Mouse (Mus musculus) limb, embryonic 12.5 days (tissue): Measurements from ENCODE around the gene Gnao1. TPM values are rescaled to one million over a fixed set of nuclear protein-coding genes. Genes with fewer than 3 reads are reported as not detected.

ENCODE experiments used
- ATAC-seq: fragments of 200-750 bp; cut with Nextera tagmentation; 2 replicates; pipeline ENCODE4 v1.8.0; 2017; ENCODE audit warnings: low read depth, moderate TSS enrichment; ENCODE audit not compliant: insufficient number of reproducible peaks, insufficient read depth, low FRiP score, low TSS enrichment
- H3K27ac ChIP-seq: fragments of 300-500 bp; sonication (generic); 2 replicates; pipeline ENCODE4 v1.5.1; 2016; ENCODE audit warnings: mild to moderate bottlenecking, moderate library complexity
- H3K27me3 ChIP-seq: fragments of 300-500 bp; sonication (generic); 2 replicates; pipeline ENCODE4 v1.6.1; 2016; ENCODE audit warnings: mild to moderate bottlenecking, moderate library complexity
- H3K36me3 ChIP-seq: fragments of 300-500 bp; sonication (generic); 2 replicates; pipeline ENCODE4 v1.6.1; 2016; ENCODE audit warnings: mild to moderate bottlenecking, moderate library complexity
- H3K4me1 ChIP-seq: fragments of 300-500 bp; sonication (generic); replicated peaks from 2 replicates; pipeline ENCODE4 v1.6.1; 2016
- H3K4me2 ChIP-seq: fragments of 300-500 bp; sonication (generic); 2 replicates; pipeline ENCODE4 v1.6.1; 2016; ENCODE audit warnings: mild to moderate bottlenecking, moderate library complexity
- H3K4me3 ChIP-seq: fragments of 300-500 bp; sonication (generic); replicated peaks from 2 replicates; pipeline ENCODE4 v1.5.1; 2016; ENCODE audit warnings: mild to moderate bottlenecking
- H3K9ac ChIP-seq: fragments of 300-500 bp; sonication (generic); replicated peaks from 2 replicates; pipeline ENCODE4 v1.6.1; 2016; ENCODE audit warnings: mild to moderate bottlenecking, moderate library complexity
- H3K9me3 ChIP-seq: fragments of 300-500 bp; sonication (generic); 2 replicates; pipeline ENCODE4 v1.6.1; 2016; ENCODE audit warnings: mild to moderate bottlenecking, moderate library complexity
- WGBS: fragments of 180-500 bp; shearing (Covaris S2); methylation state at CpG from one replicate; pipeline ENCODE4 v1.1.7; 2016; 5-methylcytosine and 5-hydroxymethylcytosine counted together
- polyA plus RNA-seq: library from polyadenylated mRNA; unstranded; fragments of >200 nt; fragmentation: Nextera tagmentation; extraction: Ambion mirVana; gene quantifications from 2 replicates; pipeline ENCODE4 v1.2.1, GENCODE M21; 2016

The Gnao1 gene
- polyA plus RNA-seq, 1 experiment from 2014 or later: 2.6 TPM

GRCm38 (mm10) chr8:93898570-93898969 lies 88.8 kb downstream of the Gnao1 start:
- Histone ChIP-seq H3K4me3 (no peak overlapping the region), H3K4me2 (no peak overlapping the region), H3K27me3 (peaks cover 3% of the 10 kb centered on the region), H3K36me3 (no peaks in the 10 kb centered on the region), H3K9ac (no peak overlapping the region), H3K27ac (no peak overlapping the region), H3K9me3 (no peaks in the 10 kb centered on the region), H3K4me1 (peaks cover 10% of the 10 kb centered on the region)
- no peak for ATAC-seq
- 84% methylated on average over 4 of the region's 4 CpGs for WGBS

GRCm38 (mm10) chr8:93902040-93902439 lies 92.3 kb downstream of the Gnao1 start:
- H3K27ac ChIP-seq: no peak overlapping the region
- WGBS: 76% methylated on average over 3 of the region's 3 CpGs
- H3K9me3 ChIP-seq: no peaks in the 10 kb centered on the region
- H3K36me3 ChIP-seq: no peaks in the 10 kb centered on the region
- H3K4me3 ChIP-seq: no peak overlapping the region
- no peak for ATAC-seq
- H3K9ac ChIP-seq: no peak overlapping the region
- H3K4me2 ChIP-seq: no peak overlapping the region
- H3K27me3 ChIP-seq: no peaks in the 10 kb centered on the region; the same call in 1 of the 2 replicates
- peaks cover 10% of the 10 kb centered on the region for H3K4me1 ChIP-seq

- H3K9ac ChIP-seq: no peak overlapping the region
- H3K36me3 ChIP-seq: no peaks in the 10 kb centered on the region
- peaks cover 7% of the 10 kb centered on the region; the same call in 1 of the 2 replicates for H3K4me1 ChIP-seq
- no peak overlapping the region for H3K4me3 ChIP-seq
- no peak overlapping the region for H3K4me2 ChIP-seq
- H3K9me3 ChIP-seq: no peaks in the 10 kb centered on the region
- WGBS: 93% methylated on average over 6 of the region's 6 CpGs
- no peak overlapping the region for H3K27ac ChIP-seq
- no peak for ATAC-seq
- no peaks in the 10 kb centered on the region for H3K27me3 ChIP-seq
These were observed 97.2 kb downstream of the Gnao1 start for GRCm38 (mm10) chr8:93906961-93907360.

GRCm38 (mm10) chr8:93907987-93908441 lies 98.2 kb downstream of the Gnao1 start:
- Histone ChIP-seq H3K9me3 (no peaks in the 10 kb centered on the region), H3K27ac (no peak overlapping the region), H3K27me3 (no peaks in the 10 kb centered on the region), H3K4me3 (no peak overlapping the region), H3K36me3 (no peaks in the 10 kb centered on the region), H3K9ac (no peak overlapping the region), H3K4me1 (peaks cover 7% of the 10 kb centered on the region; the same call in 1 of the 2 replicates), H3K4me2 (no peak overlapping the region)
- no peak for ATAC-seq
- 76% methylated on average over 5 of the region's 5 CpGs for WGBS

- no peaks in the 10 kb centered on the region for H3K36me3 ChIP-seq
- peaks cover 3% of the 10 kb centered on the region; the same call in 1 of the 2 replicates for H3K27me3 ChIP-seq
- no peak overlapping the region for H3K4me3 ChIP-seq
- no peak overlapping the region for H3K9ac ChIP-seq
- H3K9me3 ChIP-seq: no peaks in the 10 kb centered on the region
- no peak for ATAC-seq
- no peak overlapping the region for H3K4me2 ChIP-seq
- H3K27ac ChIP-seq: no peak overlapping the region
- 40% methylated on average over 1 of the region's 1 CpGs for WGBS
- peaks cover 7% of the 10 kb centered on the region; the same call in 1 of the 2 replicates for H3K4me1 ChIP-seq
These were observed 98.8 kb downstream of the Gnao1 start for GRCm38 (mm10) chr8:93908546-93908945.

- ATAC-seq: no peak
- WGBS: 74% methylated on average over 7 of the region's 7 CpGs
These were observed 102.2 kb downstream of the Gnao1 start for GRCm38 (mm10) chr8:93911715-93912555.

GRCm38 (mm10) chr8:93917859-93918421 lies 108.2 kb downstream of the Gnao1 start:
- H3K9me3 ChIP-seq: no peaks in the 10 kb centered on the region
- 34% methylated on average over 13 of the region's 13 CpGs for WGBS
- peak overlapping the region; percentile 50; the same call in 1 of the 2 replicates for H3K27ac ChIP-seq
- H3K4me1 ChIP-seq: peaks cover 28% of the 10 kb centered on the region
- no peak overlapping the region for H3K9ac ChIP-seq
- no peak overlapping the region for H3K4me3 ChIP-seq
- no peaks in the 10 kb centered on the region for H3K36me3 ChIP-seq
- ATAC-seq: no peak; the same call in 1 of the 2 replicates
- no peak overlapping the region for H3K4me2 ChIP-seq
- peaks cover 16% of the 10 kb centered on the region for H3K27me3 ChIP-seq

More at GRCm38 (mm10) chr8:93911715-93912555, 102.2 kb downstream of the Gnao1 start:
- H3K9ac ChIP-seq: no peak overlapping the region
- no peak overlapping the region for H3K4me3 ChIP-seq
- peaks cover 8% of the 10 kb centered on the region for H3K4me1 ChIP-seq
- H3K27ac ChIP-seq: no peak overlapping the region
- H3K36me3 ChIP-seq: no peaks in the 10 kb centered on the region
- peaks cover 16% of the 10 kb centered on the region for H3K27me3 ChIP-seq
- H3K9me3 ChIP-seq: no peaks in the 10 kb centered on the region
- H3K4me2 ChIP-seq: no peak overlapping the region

GRCm38 (mm10) chr8:93918580-93918979 lies 108.8 kb downstream of the Gnao1 start:
- no peaks in the 10 kb centered on the region for H3K36me3 ChIP-seq
- WGBS: 84% methylated on average over 2 of the region's 2 CpGs

GRCm38 (mm10) chr8:93919422-93919821 lies 109.7 kb downstream of the Gnao1 start:
- Histone ChIP-seq H3K9me3 (no peaks in the 10 kb centered on the region), H3K27me3 (peaks cover 11% of the 10 kb centered on the region; the same call in 1 of the 2 replicates), H3K4me1 (peaks cover 28% of the 10 kb centered on the region), H3K4me2 (no peak overlapping the region), H3K4me3 (no peak overlapping the region), H3K9ac (no peak overlapping the region), H3K27ac (no peak overlapping the region), H3K36me3 (no peaks in the 10 kb centered on the region)
- 80% methylated on average over 3 of the region's 3 CpGs for WGBS
- no peak for ATAC-seq

More at GRCm38 (mm10) chr8:93918580-93918979, 108.8 kb downstream of the Gnao1 start:
- H3K9me3 ChIP-seq: no peaks in the 10 kb centered on the region
- no peak overlapping the region for H3K27ac ChIP-seq
- peaks cover 28% of the 10 kb centered on the region for H3K4me1 ChIP-seq
- no peak overlapping the region for H3K4me2 ChIP-seq
- no peak overlapping the region for H3K9ac ChIP-seq
- no peak for ATAC-seq
- no peak overlapping the region for H3K4me3 ChIP-seq
- peaks cover 14% of the 10 kb centered on the region; the same call in 1 of the 2 replicates for H3K27me3 ChIP-seq

- Histone ChIP-seq H3K9ac (no peak overlapping the region), H3K27ac (no peak overlapping the region), H3K27me3 (peaks cover 5% of the 10 kb centered on the region; the same call in 1 of the 2 replicates), H3K4me3 (no peak overlapping the region), H3K4me1 (peaks cover 28% of the 10 kb centered on the region), H3K9me3 (no peaks in the 10 kb centered on the region), H3K4me2 (no peak overlapping the region), H3K36me3 (no peaks in the 10 kb centered on the region)
- 54% methylated on average over 12 of the region's 12 CpGs for WGBS
- no peak for ATAC-seq
These were observed 110.3 kb downstream of the Gnao1 start for GRCm38 (mm10) chr8:93919916-93920589.

GRCm38 (mm10) chr8:93920590-93920948 lies 110.8 kb downstream of the Gnao1 start:
- ATAC-seq: no peak
- no peak overlapping the region for H3K4me3 ChIP-seq
- H3K27ac ChIP-seq: no peak overlapping the region
- no peaks in the 10 kb centered on the region for H3K36me3 ChIP-seq
- H3K4me2 ChIP-seq: no peak overlapping the region
- WGBS: 80% methylated on average over 7 of the region's 7 CpGs
- no peaks in the 10 kb centered on the region; the same call in 1 of the 2 replicates for H3K27me3 ChIP-seq
- H3K4me1 ChIP-seq: peaks cover 30% of the 10 kb centered on the region
- no peaks in the 10 kb centered on the region for H3K9me3 ChIP-seq
- H3K9ac ChIP-seq: no peak overlapping the region
